Mouse (Mus musculus) CD4-positive, CD25-positive, alpha-beta regulatory T cell (primary cell): Measurements from ENCODE around the gene Ibtk. TPM values are rescaled to one million over a fixed set of nuclear protein-coding genes. Genes with fewer than 3 reads are reported as not detected.

Experiments
- polyA plus RNA-seq: library from polyadenylated mRNA; unstranded; fragments of 100-300 nt; shearing (Covaris generic); gene quantifications from one replicate; pipeline ENCODE4 v1.2.1, GENCODE M21; 2017

The Ibtk gene
- 38.8 TPM for polyA plus RNA-seq

GRCm38 (mm10) chr9:85749142-85749921 lies at the start of gene Ibtk:
Ibtk (minus strand) TSS chr9:85749334.

Other genes with a start within 250 kb of the Ibtk start
- gene Tpbg, start 93.0 kb upstream of the Ibtk start, polyA plus RNA-seq: 0.25 TPM